Mouse (Mus musculus) heart, adult 8-10 months (tissue): ENCODE measurements at regions not wholly inside any gene's neighbourhood (a gene's known extent, or its start where the extent isn't known, plus 50 kb on each side); places are given as distances from the start of the nearest gene placed in this dataset.
"Not testable (repeated sequence)": the region's sequence is repeated elsewhere in the genome, so short reads cannot be mapped to it uniquely, and the experiment has no call there.

Source experiments
- DNase-seq: peaks from one replicate; pipeline ENCODE4 v3.0.0; 2022; ENCODE audit warnings: low spot score

DNA sequence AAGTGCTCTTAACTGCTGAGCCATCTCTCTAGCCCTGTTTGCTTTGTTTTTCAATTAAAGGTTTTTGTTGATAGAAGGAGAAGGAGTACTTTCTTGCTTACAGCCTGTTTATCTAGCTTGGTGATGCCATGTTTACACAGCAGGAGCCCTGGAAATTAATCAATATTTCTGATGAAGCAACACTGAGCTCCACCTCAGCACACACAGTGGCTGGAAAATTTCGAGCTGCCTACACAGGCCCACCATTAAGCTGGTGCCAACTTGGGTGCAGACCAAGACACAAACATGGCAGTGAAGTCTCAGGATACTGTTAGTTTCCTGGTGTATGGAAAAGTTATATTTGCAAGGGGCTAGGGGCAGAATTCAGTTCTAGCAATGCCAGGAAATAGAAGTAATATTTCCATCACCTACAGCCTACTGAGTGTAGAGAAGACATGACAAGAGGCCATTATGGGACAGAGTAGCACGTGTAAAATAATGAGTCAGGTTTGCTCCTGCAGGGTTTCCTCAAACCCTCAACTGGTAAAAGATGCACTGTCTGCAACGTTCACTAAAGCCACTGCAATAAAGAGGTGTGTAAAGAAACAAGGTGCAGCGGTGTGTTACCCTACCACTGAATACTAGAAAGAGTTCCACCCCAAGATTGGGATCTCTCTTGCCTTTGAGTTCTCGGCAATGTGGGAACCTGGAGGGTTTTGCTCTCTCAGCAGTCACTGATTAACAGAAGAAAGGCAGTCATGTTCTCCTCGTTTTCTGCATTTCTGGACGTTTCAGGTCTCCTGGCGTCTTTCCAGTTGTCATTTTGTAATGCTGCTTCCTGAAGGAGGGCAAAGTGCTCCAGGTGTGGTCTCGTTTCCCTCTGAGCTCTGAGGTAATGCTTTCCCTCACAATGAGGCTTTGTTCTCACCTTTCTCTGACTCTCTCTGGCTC lies 108.8 kb upstream of the Fhl2 start:
- DNase-seq = no peak

DNA sequence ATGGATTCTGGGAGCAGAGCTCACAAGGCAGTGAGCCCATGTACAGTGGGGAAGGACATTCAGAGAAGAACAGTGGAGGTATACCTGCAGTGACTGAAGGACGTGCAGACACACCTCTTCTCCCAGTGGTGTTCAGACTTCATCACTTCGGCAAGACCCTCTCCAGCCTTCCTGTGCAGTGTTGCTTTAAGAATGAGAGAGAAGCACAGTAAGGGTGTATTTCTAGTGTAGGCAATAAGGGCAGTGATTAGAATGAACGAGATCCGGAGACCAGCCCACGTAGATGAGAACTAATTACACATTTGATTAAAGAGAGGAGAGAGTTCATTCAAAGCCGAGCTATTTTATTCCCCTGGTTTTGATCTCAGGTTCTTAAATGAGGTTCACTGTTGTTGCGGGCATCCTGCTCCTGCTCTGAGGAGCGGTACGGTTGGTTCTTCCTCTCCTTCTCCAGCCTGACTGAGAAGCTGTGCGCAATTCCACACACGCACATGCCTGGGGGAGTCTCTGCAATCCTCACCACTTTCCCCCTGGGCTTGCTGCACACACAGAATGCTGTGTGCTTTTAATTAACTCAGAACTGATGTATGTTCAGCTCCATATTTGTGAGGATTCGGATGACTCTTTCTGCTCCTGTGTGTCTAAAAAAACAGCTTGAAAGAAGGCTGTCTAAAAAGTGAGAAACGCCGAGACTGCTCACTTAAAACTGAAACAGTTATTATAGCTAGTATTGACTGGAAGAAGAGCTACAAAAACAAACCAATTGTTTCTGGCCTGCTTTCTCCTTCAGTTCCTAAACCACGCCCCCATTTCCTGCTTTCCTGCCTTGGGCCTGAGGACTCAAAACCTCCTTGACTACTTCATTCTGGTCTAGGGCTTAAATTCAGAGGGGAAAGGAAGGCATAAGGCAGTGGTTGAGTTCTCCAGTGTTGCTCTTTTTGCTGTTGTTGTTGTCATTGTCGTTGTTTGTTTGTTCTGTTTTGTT lies 114.2 kb upstream of the Fhl2 start:
- peak; percentile 63 for DNase-seq

DNA sequence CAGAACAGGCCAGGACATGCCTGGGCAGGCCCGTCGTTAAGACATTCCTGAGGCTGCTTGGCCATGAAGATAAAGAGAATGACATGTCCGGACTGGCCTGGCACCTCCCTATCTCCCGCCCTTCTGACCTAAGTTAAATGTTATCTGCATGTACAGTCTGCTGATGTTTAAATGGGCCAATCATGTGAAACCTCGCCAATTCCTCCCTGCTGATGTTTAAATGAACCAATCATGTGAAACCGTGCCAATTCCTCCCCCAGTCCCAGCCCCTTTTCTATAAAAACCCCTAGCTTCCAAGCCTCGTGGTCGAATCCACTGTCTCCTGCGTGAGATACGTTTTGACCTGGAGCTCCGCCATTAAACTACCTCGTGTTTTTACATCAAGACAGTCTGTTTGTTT lies 119.5 kb upstream of the Fhl2 start:
- not testable (repeated sequence) for DNase-seq

DNA sequence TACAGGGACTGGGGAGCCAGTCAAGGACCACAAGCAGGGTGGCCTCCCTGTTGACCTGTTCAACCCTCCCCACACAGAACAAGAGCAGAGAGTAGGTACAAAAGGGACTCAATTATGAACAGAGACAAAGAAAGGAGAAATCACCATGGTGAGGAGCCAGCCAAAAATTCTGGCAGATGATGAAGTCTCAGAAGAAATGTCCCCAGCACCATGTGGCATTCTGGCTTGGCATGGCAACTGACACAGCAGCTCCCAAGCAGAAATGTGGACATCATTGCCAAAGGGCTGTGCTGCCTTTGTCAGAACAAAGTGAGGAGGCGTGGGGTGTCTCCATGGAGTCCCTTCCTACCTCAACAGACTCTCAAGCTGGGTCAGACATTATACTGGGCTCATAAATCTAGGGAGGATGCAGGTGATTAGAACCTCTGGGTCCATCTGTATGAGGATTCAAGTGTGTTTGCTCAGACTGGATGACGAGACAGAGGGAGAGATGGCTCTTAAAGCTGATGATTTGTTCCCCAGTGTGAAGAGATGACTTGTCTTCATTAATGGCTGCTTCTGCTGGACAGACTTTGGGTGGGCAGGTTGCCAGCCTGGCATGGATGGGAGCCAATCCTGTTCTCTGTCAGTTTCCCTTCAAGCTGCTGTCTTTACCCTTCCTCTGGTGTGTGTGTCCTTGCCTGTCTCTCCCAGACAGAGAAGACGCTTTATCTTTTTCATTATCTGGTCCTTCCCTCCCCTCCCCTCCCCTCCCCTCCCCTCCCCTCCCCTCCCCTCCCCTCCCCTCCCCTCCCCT lies 120.5 kb upstream of the Fhl2 start:
- DNase-seq = no peak

DNA sequence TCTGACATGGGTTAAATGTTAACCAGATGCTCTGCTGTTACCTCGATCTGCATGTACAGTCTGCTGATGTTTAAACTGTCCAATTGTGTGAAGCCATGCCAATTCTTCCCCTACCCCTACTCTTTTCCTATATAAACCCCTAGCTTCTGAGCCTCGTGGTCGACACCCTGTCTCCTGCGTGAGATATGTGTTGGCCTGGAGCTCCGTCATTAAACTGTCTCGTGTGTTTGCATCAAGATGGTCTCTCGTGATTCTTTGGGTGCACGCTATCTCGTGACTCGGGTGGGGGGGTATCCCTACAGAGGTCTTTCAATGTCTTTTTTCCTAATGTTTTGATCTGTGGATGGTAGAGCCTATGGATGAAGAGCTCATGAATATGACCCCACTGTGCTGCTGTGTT lies 110.9 kb upstream of the Nck2 start:
- not testable (repeated sequence) for DNase-seq

DNA sequence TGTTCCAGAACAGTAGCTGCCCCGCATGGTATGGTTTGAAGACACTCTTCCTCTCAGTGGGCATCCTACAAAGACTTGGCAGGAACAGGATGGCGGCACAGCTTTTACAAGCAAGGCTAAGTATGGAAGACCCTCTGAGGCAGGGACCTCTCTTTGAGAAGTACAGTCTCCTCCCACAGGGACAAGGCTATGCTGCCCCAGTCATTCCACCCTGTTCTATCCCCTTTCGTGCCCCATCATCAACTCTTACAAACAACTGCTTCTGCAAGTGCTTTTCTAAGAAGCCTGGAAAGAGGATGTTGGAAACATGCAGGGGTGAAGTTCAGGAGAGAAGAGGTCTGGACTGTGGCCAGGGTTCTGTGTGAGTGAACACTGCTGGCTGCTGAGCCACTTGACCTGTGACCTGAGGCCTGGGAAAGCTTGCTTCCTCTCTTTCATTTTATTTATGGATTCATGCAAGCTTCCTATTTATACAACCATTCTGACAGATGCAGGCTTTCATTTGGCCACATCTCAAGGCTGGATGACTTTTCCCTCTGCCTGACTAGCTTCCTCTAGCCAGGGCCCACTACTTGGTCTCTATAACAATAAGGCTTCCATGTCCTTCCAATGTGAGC lies 107.1 kb upstream of the Nck2 start:
- DNase-seq = peak; percentile 88

DNA sequence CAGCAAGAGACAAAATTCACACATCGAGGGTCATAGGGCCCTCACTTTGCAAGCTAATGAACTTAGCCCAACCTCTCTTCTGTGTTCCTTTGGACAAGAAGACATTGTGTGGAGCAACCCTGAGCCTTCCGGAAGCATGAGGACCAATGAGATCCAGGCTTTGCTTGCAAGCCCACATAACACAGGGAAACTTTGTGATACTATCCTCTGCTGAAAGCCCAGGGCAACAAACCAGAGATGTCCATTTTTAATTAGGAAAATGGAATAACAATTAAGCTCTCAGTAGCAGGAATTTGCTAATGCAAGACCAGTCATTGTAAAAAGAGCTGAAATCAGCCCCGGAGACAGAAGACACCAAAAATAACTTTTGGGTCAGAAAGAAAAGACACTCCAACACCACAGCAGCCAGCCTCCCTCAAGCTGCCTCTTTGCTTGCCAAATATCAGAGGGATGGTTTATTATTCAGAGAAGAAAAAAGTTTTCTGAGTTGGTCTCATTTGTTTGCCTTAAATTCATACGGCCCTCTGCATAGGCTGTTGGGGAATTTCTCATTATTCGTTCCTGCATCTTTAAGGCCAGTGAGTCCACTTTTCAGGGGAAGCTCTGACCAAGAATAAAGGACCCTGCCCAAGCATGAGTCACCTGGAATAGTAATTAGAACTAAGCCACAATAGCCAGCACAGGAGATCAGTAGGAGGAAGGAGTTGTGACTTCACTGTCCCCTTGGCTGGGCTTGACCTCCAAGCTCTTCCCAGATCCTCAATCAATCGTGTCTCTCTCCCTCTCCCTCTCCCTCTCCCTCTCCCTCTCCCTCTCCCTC lies 106.1 kb upstream of the Nck2 start:
- peak; percentile 69 for DNase-seq

DNA sequence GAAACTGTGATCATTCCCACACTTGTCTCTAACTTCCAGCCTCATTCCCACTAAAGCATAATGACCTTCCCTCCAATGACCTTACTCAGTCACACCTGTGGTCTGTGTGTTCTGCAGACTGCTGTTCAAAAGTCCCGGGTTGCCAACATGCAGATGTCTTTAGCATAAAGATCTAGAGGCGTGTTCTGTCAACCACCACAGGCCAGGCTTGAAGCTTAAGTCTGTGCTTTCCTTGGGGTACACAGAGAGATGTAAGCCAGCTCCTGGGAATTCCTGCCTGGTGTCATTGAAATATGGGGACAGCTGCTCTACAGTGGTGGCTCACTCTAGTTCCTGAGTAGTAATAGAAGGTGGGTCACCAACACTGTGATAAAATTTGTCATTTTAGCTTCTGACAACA lies 101.5 kb upstream of the Nck2 start:
- no peak for DNase-seq

DNA sequence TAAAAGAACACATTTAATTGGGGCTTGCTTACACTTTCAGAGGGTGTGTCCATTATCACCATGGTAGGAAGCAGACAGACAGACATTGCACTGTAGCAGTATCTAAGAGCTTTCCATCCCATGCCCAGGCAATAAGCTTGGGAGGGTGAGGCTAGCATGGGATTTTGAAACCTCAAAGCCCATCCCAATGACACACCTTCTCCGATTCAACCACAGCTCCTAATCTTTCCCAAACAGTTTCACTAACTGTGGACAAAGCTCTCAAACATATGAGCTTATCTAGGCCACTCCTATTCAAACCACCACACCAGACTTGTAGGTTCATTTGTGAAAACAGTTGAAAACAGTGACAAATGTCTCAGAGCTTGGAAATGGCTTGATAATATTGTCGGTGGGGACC lies 101.0 kb upstream of the Nck2 start:
- DNase-seq = no peak

DNA sequence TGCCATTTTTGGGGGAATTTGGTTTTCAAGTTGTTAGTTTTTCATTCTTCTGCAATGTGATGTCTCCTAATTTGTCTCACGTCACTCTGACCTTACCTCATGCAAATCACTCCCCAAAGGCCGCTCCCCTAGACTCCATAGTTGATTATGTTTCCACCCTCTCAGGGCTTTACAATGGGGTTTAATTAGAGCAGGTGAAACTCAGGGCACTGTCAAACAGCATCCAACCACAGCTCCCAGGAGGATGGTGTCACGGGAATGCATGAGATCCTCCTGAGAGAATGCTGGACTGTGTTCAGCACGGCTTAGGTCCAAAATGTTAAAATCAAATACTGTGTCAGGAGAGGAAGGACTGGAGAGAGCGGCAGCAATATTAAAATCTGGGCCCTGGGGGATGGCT lies 100.4 kb upstream of the Nck2 start:
- no peak for DNase-seq

DNA sequence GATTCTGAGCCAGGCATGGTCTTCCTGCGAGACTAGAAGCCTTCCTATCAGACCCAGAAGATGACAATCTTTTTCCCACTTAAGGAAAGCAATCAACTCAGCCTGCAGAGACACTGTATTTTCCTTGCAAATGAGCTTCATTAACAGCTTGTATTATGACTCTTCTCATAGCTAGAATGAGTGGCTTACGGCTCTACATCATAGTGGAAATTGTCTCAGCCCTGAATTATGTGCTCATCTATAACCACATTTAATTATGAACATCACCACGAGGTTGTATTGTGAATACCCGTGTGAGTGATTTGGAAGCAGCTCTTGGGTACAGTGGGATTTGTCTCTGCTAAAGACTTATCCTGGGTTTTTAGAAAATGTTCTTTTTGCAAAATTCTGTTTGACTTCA lies 97.2 kb upstream of the Nck2 start:
- DNase-seq = no peak

DNA sequence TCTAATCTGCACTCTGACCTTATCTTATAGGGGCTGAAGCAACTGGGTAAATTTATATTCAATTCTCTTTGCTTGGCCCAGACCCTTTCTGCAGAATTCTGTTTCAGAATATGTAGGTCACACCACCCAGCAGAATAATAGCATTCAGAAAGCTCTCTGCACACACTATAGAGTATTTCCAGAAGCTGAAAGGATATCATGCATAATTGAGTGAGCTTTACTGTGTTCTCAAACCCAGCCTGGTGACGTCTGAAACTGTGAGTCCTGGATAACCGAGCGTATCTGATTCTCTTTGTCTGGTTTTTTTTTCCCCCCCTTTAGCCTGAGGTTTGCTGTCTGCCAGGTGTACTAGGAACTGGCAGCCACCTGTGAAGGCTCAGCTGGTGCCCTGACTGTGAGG lies 94.4 kb upstream of the Nck2 start:
- no peak for DNase-seq

DNA sequence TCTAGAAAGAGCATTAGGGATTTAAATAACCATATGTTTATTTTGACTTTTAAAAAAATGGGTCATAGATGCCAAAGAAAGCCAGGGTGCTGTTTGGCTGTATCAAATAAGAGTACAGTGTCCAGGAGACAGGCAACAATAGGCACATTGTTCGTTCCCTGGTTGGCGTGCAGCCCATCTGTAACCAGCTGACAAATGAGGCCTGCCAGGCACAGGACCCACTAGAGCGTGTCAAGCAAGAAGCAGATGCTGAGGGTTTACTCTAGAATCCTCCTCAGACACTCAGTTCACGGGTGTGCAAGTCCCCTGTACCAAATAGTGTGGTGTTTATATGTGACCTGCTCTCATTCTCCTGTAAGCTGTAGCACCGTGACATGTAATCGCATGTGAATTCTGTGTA lies 86.2 kb upstream of the Nck2 start:
- DNase-seq = no peak

DNA sequence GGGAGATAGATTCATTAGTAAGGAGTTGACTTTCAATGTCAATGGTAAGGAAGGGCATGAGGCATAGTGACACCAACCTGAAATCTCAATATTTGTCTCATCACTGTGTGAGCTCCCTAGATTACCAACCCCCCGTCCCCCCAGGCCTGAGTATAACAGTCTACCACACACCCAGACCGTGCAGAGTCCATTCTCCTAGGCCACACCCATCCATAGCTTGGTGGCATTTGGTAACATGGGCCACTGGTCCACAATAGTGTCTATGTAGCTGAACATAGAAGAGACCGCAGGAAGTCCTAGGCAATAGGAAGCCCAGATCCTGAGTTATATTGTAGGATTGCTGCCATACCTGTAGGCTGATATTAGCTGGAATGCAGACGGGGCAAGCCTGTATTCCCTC lies 84.7 kb upstream of the Nck2 start:
- no peak for DNase-seq

DNA sequence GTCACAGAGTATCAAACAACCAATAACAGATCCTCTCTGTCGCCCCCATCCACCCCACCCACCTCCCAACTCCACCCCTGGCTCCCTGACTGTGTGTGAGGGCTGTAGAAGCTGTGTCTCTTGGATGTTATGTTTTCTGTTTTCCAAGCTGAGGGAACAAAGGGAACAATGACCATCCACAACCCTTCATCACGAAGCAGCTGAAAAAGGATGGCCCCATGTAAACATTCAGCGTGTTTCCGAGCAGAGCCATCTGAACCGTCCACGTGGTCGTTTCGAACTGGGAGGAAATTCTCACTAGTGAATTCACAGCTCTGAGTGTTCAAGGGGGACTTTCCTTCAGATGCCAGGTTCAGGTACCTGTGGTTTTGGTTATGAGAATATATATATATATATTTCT lies 84.1 kb upstream of the Nck2 start:
- no peak for DNase-seq

DNA sequence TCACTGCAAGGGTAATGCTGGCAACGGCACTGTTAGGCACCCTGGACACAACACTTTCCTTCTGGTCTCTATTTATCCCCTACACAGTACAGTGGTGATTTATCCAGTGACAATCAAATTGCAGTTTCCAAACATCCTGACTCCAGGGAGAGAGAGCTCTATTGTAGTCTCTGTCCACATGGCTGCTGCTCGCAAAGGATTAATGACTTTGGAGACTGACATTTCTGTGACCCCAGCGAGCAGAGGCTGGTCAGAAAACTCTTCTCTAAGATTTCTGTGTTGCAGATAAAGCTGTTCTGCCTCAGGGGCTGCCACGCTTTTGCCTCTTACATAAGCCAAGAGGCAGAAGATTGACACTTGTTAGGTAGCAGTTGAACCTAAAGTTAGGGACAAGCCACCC lies 83.6 kb upstream of the Nck2 start:
- DNase-seq = no peak

DNA sequence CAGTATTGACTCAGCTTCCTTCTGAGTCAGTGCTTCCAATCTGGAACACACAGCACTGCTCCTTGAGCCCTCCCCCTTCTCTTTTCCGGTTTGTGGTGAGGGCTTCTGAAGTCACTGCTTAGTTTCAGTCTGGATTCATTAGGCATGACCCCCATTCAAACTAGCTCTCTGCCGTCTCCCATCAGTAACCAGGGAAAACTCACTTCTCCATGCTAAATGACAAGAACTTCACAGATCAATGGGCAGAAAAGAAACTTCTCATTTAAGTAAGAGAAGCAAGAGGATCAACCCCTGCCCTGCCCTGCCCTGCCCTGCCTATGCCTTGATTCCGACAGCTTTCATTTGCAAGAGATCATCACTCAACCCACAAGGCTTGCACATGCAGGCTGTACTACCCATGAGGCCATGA lies 82.9 kb upstream of the Nck2 start:
- no peak for DNase-seq

DNA sequence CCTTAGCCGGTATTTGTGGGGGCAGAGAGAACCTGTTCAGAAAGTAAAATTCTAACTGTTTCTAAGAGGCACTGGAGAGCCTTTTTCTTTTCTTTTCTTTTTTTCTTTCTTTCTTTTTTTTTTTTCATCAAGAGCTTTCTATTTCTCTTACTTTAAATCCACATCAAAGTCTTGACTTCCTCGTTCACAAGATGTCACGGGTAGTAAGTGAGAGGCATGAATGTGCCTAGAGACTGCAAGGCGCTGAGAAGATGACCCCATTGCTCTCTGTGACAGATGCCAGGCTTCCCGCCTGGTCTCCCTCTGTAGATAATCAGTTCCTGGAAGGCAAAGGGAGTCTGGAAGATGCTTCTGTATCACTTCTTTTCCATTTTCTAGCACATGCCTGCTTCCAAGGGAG lies 82.2 kb upstream of the Nck2 start:
- no peak for DNase-seq

DNA sequence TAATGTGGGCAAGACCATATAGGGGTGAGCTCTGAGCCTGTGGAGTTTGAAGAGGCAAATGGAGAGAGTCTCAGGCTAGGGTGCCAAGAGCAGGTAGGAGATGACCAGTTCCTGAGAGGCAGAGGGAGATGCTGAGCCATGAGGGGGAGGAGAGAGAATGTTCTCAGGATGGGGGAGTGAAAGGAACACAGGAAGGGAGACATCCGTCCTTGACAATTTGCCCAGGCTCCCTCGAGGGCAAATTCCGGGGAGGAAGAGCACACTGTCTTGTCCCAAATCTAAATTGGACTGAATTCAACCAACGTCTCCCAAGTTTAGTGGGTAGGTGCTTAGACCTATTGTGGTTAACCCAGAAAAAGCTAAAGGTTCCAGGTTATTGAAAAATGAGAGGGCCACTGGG lies 81.2 kb upstream of the Nck2 start:
- peak; percentile 27 for DNase-seq

DNA sequence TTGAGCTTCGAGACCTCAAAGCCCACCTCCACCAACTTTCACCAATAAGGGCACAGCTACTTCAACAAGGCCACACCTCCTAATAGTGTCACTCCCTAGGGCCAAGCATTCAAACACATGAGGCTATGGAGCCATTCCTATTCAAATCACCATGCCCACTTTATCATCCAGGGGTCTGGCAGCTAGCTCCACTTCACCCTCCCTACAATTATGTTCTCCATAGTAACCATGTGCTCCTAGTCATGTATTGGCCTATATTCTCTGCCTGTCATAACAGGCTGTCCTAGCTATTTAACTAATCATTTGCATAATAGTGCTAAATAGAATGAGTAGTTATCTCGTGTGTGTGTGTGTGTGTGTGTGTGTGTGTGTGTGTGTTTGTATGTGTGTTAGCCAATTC lies 77.9 kb upstream of the Nck2 start:
- no peak for DNase-seq
